Mouse (Mus musculus): ENCODE data around the gene Sept9. TPM values are rescaled to one million over a fixed set of nuclear protein-coding genes. Genes with fewer than 3 reads are reported as not detected.

The Sept9 gene
- polyA plus RNA-seq (2012; fragmentation: generic; extraction: Trizol) = 253 TPM

GRCm38 (mm10) chr11:117199282-117200175 lies at the start of gene Sept9:
TSS of gene Sept9 (plus strand) at chr11:117199661.
- Histone ChIP-seq H3ac (ENCODE audit: control insufficient read depth, insufficient read length) (no peak within 1 kb of the TSS), H3K36me3 (ENCODE audit: control insufficient read depth, insufficient read depth) (no peaks in the 10 kb centered on the region), H3K27me3 (ENCODE audit: control insufficient read depth, insufficient read depth, insufficient read length) (no peaks in the 10 kb centered on the region), H3K4me3 (no peak within 1 kb of the TSS), H3K79me2 (ENCODE audit: control insufficient read depth, insufficient read depth) (no peaks in the 10 kb centered on the region), H3K4me2 (ENCODE audit: low read depth) (no peak within 1 kb of the TSS)
- TF ChIP-seq MYOD1 (IDR thresholded peaks at IDR 0.05; ENCODE audit: control insufficient read depth in 1 of 3, insufficient read length in 2 of 3, low read depth in 2 of 3) (no peak), MYOG (IDR thresholded peaks at IDR 0.05; ENCODE audit: control insufficient read depth in 1 of 3, insufficient read depth in 1 of 3, insufficient read length in 2 of 3, low read depth in 2 of 3) (no peak), POLR2A (IDR thresholded peaks at IDR 0.05; ENCODE audit: insufficient read length, low read depth) (no peak), TCF12 (IDR thresholded peaks at IDR 0.05; ENCODE audit: insufficient read depth, poor library complexity, severe bottlenecking) (no peak), CEBPB (IDR thresholded peaks at IDR 0.05; ENCODE audit: insufficient read depth, poor library complexity, severe bottlenecking) (no peak), TCF3 (IDR thresholded peaks at IDR 0.05; ENCODE audit: insufficient read length, low read depth) (no peak), POLR2AphosphoS2 (IDR thresholded peaks at IDR 0.05; ENCODE audit: insufficient read length, low read depth) (no peak), E2F4 (IDR thresholded peaks at IDR 0.05; ENCODE audit: insufficient read depth) (no peak), REST (IDR thresholded peaks at IDR 0.05; ENCODE audit: insufficient read depth, insufficient read length) (no peak), SRF (IDR thresholded peaks at IDR 0.05; ENCODE audit: control insufficient read depth, insufficient read length, low read depth) (no peak), MAX (IDR thresholded peaks at IDR 0.05; ENCODE audit: low read depth) (no peak), USF1 (IDR thresholded peaks at IDR 0.05; ENCODE audit: low read depth) (no peak)

GRCm38 (mm10) chr11:117150467-117150966 lies 48.9 kb upstream of the Sept9 start:
- no peak overlapping the region for H3ac ChIP-seq (ENCODE audit: control insufficient read depth, insufficient read length)
- no peak overlapping the region for H3K4me2 ChIP-seq (ENCODE audit: low read depth)
- no peak overlapping the region for H3K4me3 ChIP-seq
- TF ChIP-seq MYOD1 (IDR thresholded peaks at IDR 0.05; ENCODE audit: control insufficient read depth in 1 of 3, insufficient read length in 2 of 3, low read depth in 2 of 3) (peak in 1 of 3 experiments; percentile 57), SRF (IDR thresholded peaks at IDR 0.05; ENCODE audit: control insufficient read depth, insufficient read length, low read depth) (no peak), REST (IDR thresholded peaks at IDR 0.05; ENCODE audit: insufficient read depth, insufficient read length) (no peak)
- H3K79me2 ChIP-seq (ENCODE audit: control insufficient read depth, insufficient read depth) = no peaks in the 10 kb centered on the region
- H3K36me3 ChIP-seq (ENCODE audit: control insufficient read depth, insufficient read depth) = peaks cover 38% of the 10 kb centered on the region
- no peaks in the 10 kb centered on the region for H3K27me3 ChIP-seq (ENCODE audit: control insufficient read depth, insufficient read depth, insufficient read length)

- no peak overlapping the region for H3ac ChIP-seq (ENCODE audit: control insufficient read depth, insufficient read length)
- no peak overlapping the region for H3K4me2 ChIP-seq (ENCODE audit: low read depth)
- no peak overlapping the region for H3K4me3 ChIP-seq
- H3K36me3 ChIP-seq (ENCODE audit: control insufficient read depth, insufficient read depth) = peaks cover 38% of the 10 kb centered on the region
- TF ChIP-seq POLR2A (IDR thresholded peaks at IDR 0.05; ENCODE audit: insufficient read length, low read depth) (no peak), POLR2AphosphoS2 (IDR thresholded peaks at IDR 0.05; ENCODE audit: insufficient read length, low read depth) (no peak), E2F4 (IDR thresholded peaks at IDR 0.05; ENCODE audit: insufficient read depth) (no peak), TCF3 (IDR thresholded peaks at IDR 0.05; ENCODE audit: insufficient read length, low read depth) (no peak), SRF (IDR thresholded peaks at IDR 0.05; ENCODE audit: control insufficient read depth, insufficient read length, low read depth) (no peak), MAX (IDR thresholded peaks at IDR 0.05; ENCODE audit: low read depth) (no peak)
- no peaks in the 10 kb centered on the region for H3K79me2 ChIP-seq (ENCODE audit: control insufficient read depth, insufficient read depth)
- no peaks in the 10 kb centered on the region for H3K27me3 ChIP-seq (ENCODE audit: control insufficient read depth, insufficient read depth, insufficient read length)
These were observed 48.0 kb upstream of the Sept9 start for GRCm38 (mm10) chr11:117151461-117151860.

- TF ChIP-seq TCF12 (IDR thresholded peaks at IDR 0.05; ENCODE audit: insufficient read depth, poor library complexity, severe bottlenecking) (no peak), SRF (IDR thresholded peaks at IDR 0.05; ENCODE audit: control insufficient read depth, insufficient read length, low read depth) (no peak), POLR2AphosphoS2 (IDR thresholded peaks at IDR 0.05; ENCODE audit: insufficient read length, low read depth) (no peak), E2F4 (IDR thresholded peaks at IDR 0.05; ENCODE audit: insufficient read depth) (no peak), MYOG (IDR thresholded peaks at IDR 0.05; ENCODE audit: control insufficient read depth in 1 of 3, insufficient read depth in 1 of 3, insufficient read length in 2 of 3, low read depth in 2 of 3) (no peak), MAX (IDR thresholded peaks at IDR 0.05; ENCODE audit: low read depth) (no peak), MYOD1 (IDR thresholded peaks at IDR 0.05; ENCODE audit: control insufficient read depth in 1 of 3, insufficient read length in 2 of 3, low read depth in 2 of 3) (no peak), REST (IDR thresholded peaks at IDR 0.05; ENCODE audit: insufficient read depth, insufficient read length) (no peak), POLR2A (IDR thresholded peaks at IDR 0.05; ENCODE audit: insufficient read length, low read depth) (no peak), CEBPB (IDR thresholded peaks at IDR 0.05; ENCODE audit: insufficient read depth, poor library complexity, severe bottlenecking) (no peak)
- H3K27me3 ChIP-seq (ENCODE audit: control insufficient read depth, insufficient read depth, insufficient read length) = no peaks in the 10 kb centered on the region
- no peak overlapping the region for H3K4me3 ChIP-seq
- no peak overlapping the region for H3K4me2 ChIP-seq (ENCODE audit: low read depth)
- no peaks in the 10 kb centered on the region for H3K79me2 ChIP-seq (ENCODE audit: control insufficient read depth, insufficient read depth)
- H3ac ChIP-seq (ENCODE audit: control insufficient read depth, insufficient read length) = no peak overlapping the region
- H3K36me3 ChIP-seq (ENCODE audit: control insufficient read depth, insufficient read depth) = peaks cover 30% of the 10 kb centered on the region
These were observed 46.9 kb upstream of the Sept9 start for GRCm38 (mm10) chr11:117152541-117152940.

- Histone ChIP-seq H3K79me2 (ENCODE audit: control insufficient read depth, insufficient read depth) (no peaks in the 10 kb centered on the region), H3K4me3 (no peak overlapping the region), H3ac (ENCODE audit: control insufficient read depth, insufficient read length) (no peak overlapping the region), H3K4me2 (ENCODE audit: low read depth) (no peak overlapping the region), H3K27me3 (ENCODE audit: control insufficient read depth, insufficient read depth, insufficient read length) (no peaks in the 10 kb centered on the region), H3K36me3 (ENCODE audit: control insufficient read depth, insufficient read depth) (peaks cover 35% of the 10 kb centered on the region)
- TF ChIP-seq POLR2AphosphoS2 (IDR thresholded peaks at IDR 0.05; ENCODE audit: insufficient read length, low read depth) = no peak
- no peak for TF ChIP-seq SRF (IDR thresholded peaks at IDR 0.05; ENCODE audit: control insufficient read depth, insufficient read length, low read depth)
- TF ChIP-seq CEBPB (IDR thresholded peaks at IDR 0.05; ENCODE audit: insufficient read depth, poor library complexity, severe bottlenecking) = no peak
- TF ChIP-seq MYOD1 (IDR thresholded peaks at IDR 0.05; ENCODE audit: control insufficient read depth in 1 of 3, insufficient read length in 2 of 3, low read depth in 2 of 3) = peak; percentile 60 to 94 (median 87)
- no peak for TF ChIP-seq REST (IDR thresholded peaks at IDR 0.05; ENCODE audit: insufficient read depth, insufficient read length)
- no peak for TF ChIP-seq TCF12 (IDR thresholded peaks at IDR 0.05; ENCODE audit: insufficient read depth, poor library complexity, severe bottlenecking)
- no peak for TF ChIP-seq MAX (IDR thresholded peaks at IDR 0.05; ENCODE audit: low read depth)
- TF ChIP-seq E2F4 (IDR thresholded peaks at IDR 0.05; ENCODE audit: insufficient read depth) = no peak
- TF ChIP-seq MYOG (IDR thresholded peaks at IDR 0.05; ENCODE audit: control insufficient read depth in 1 of 3, insufficient read depth in 1 of 3, insufficient read length in 2 of 3, low read depth in 2 of 3) = peak; percentile 63 to 90 (median 88)
- TF ChIP-seq POLR2A (IDR thresholded peaks at IDR 0.05; ENCODE audit: insufficient read length, low read depth) = no peak
- peak; percentile 91 for TF ChIP-seq TCF3 (IDR thresholded peaks at IDR 0.05; ENCODE audit: insufficient read length, low read depth)
- no peak for TF ChIP-seq USF1 (IDR thresholded peaks at IDR 0.05; ENCODE audit: low read depth)
These were observed 45.9 kb upstream of the Sept9 start for GRCm38 (mm10) chr11:117153553-117153952.
